Mouse (Mus musculus) myocyte (in vitro differentiated cells): ENCODE data around the gene Parl.

Source experiments
- E2F4 ChIP-seq: IDR thresholded peaks from one replicate; pipeline ENCODE4 v1.6.1; 2011; ENCODE audit warnings: mild to moderate bottlenecking, control low read depth, moderate library complexity; ENCODE audit not compliant: insufficient read depth
- MYOD1 ChIP-seq, 3 experiments: IDR thresholded peaks; one replicate each; pipeline ENCODE4 v1.6.1; 2011; ENCODE audit warnings: control low read depth in 2 of 3, low read depth in 2 of 3, mild to moderate bottlenecking in 2 of 3, moderate library complexity in 1 of 3; ENCODE audit not compliant: insufficient read length in 2 of 3, control insufficient read depth in 1 of 3
- MYOG ChIP-seq, 3 experiments: IDR thresholded peaks; one replicate each; pipeline ENCODE4 v1.6.1; 2011; ENCODE audit warnings: control low read depth in 2 of 3, low read depth in 2 of 3, mild to moderate bottlenecking in 2 of 3; ENCODE audit not compliant: insufficient read length in 2 of 3, control insufficient read depth in 1 of 3, insufficient read depth in 1 of 3
- POLR2A ChIP-seq: IDR thresholded peaks from one replicate; pipeline ENCODE4 v1.6.1; 2011; ENCODE audit warnings: low read depth, mild to moderate bottlenecking, control low read depth, moderate library complexity; ENCODE audit not compliant: insufficient read length
- POLR2AphosphoS2 ChIP-seq: IDR thresholded peaks from one replicate; pipeline ENCODE4 v1.6.1; 2011; ENCODE audit warnings: low read depth, control low read depth; ENCODE audit not compliant: insufficient read length
- TCF12 ChIP-seq: IDR thresholded peaks from one replicate; pipeline ENCODE4 v1.6.1; 2011; ENCODE audit warnings: mild to moderate bottlenecking, control low read depth; ENCODE audit not compliant: poor library complexity, insufficient read depth, severe bottlenecking
- USF1 ChIP-seq: IDR thresholded peaks from one replicate; pipeline ENCODE4 v1.6.1; 2011; ENCODE audit warnings: low read depth, mild to moderate bottlenecking, control low read depth, moderate library complexity

DNA sequence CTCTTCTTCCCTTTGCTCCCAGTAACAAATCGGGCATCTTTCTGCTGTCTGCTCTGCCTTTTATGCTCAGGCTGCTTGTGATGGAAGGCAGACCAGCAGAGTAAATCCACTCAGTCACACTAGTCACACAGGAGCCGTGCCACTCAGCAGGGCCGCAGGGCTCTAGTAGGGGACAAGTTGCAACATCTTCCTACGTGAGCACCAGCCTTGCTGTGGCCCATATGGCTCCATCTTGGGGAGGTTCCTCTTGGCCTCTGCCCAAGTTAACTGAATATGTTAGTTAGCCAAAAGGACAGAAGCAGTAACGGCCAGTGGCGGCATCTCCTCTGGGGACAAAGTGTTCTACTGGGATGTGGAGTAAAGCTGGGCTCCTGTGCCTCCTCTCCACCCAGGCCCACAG, 14.6 kb upstream of the Parl start:
- TF ChIP-seq TCF12 (no peak), POLR2A (no peak), USF1 (no peak), E2F4 (no peak), MYOD1 (IDR thresholded peaks at IDR 0.05; ENCODE audit: control insufficient read depth in 1 of 3, insufficient read length in 2 of 3, low read depth in 2 of 3) (no peak), POLR2AphosphoS2 (no peak), MYOG (IDR thresholded peaks at IDR 0.05; ENCODE audit: control insufficient read depth in 1 of 3, insufficient read depth in 1 of 3, insufficient read length in 2 of 3, low read depth in 2 of 3) (no peak)
